Mouse (Mus musculus): ENCODE measurements at regions not wholly inside any gene's neighbourhood (a gene's known extent, or its start where the extent isn't known, plus 50 kb on each side); places are given as distances from the start of the nearest gene placed in this dataset.
A peak's percentile ranks its signal among the peaks of the same experiment; 100 is the strongest.

- Histone ChIP-seq H3K9ac (ENCODE audit: low read depth, low read length) (0 out of 2 replicates have a peak overlapping the region, but pooled peaks have one; percentile 6), H3K9me3 (replicated peaks; ENCODE audit: low read length) (no peaks in the 10 kb centered on the region), H3K4me3 (replicated peaks; ENCODE audit: low read depth, low read length) (no peak overlapping the region), H3K4me2 (ENCODE audit: low read length) (peak overlapping the region; percentile 24; the same call in 1 of the 2 replicates), H3K27me3 (ENCODE audit: insufficient read depth, low read length) (no peaks in the 10 kb centered on the region), H3K36me3 (ENCODE audit: insufficient read depth, low read length) (no peaks in the 10 kb centered on the region), H3K4me1 (replicated peaks; ENCODE audit: insufficient read depth, low read length) (no peaks in the 10 kb centered on the region; the same call in 1 of the 2 replicates), H3K27ac (no peak overlapping the region)
- TF ChIP-seq CTCF (IDR thresholded peaks at IDR 0.05; ENCODE audit: low read depth) = no peak
- 19% methylated on average over 15 of the region's 15 CpGs for WGBS
- ATAC-seq (replicated peaks; ENCODE audit: low FRiP score, low read depth) = no peak
- peak; percentile 25 for DNase-seq (ENCODE audit: low spot score)
Measured at GRCm38 (mm10) chr14:67141581-67142441, 1132.8 kb upstream of the Gulo start.

DNA sequence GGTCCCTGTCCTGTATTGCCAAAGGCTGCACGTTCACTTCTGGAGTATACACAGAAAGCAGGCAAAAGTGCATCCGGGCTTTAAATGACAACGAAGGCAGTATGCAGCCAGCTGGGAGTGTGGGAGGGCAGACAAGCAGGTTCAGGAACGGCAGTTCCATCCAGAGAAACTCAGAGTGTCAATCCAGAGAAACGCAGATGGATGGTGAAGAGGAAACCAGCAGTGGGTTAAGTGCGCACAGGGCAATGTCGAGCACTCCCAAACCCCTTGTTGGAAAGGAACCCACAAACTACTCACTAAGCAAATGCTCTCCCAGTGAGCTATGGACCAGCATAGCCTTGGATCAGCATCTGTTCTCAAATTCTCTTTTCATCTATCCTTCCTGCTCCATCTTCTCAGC lies 1132.1 kb upstream of the Gulo start:
- H3K4me2 ChIP-seq (ENCODE audit: low read length) = no peak overlapping the region; the same call in 1 of the 2 replicates
- no peaks in the 10 kb centered on the region; the same call in 1 of the 2 replicates for H3K4me1 ChIP-seq (replicated peaks; ENCODE audit: insufficient read depth, low read length)
- H3K9ac ChIP-seq (ENCODE audit: low read depth, low read length) = no peak overlapping the region
- no peaks in the 10 kb centered on the region for H3K9me3 ChIP-seq (replicated peaks; ENCODE audit: low read length)
- no peak overlapping the region for H3K27ac ChIP-seq
- DNase-seq (ENCODE audit: low spot score) = no peak
- 52% methylated on average over 7 of the region's 7 CpGs for WGBS
- no peaks in the 10 kb centered on the region for H3K27me3 ChIP-seq (ENCODE audit: insufficient read depth, low read length)
- no peak for TF ChIP-seq CTCF (IDR thresholded peaks at IDR 0.05; ENCODE audit: low read depth)
- no peak for ATAC-seq (replicated peaks; ENCODE audit: low FRiP score, low read depth)
- H3K36me3 ChIP-seq (ENCODE audit: insufficient read depth, low read length) = no peaks in the 10 kb centered on the region
- no peak overlapping the region for H3K4me3 ChIP-seq (replicated peaks; ENCODE audit: low read depth, low read length)

DNA sequence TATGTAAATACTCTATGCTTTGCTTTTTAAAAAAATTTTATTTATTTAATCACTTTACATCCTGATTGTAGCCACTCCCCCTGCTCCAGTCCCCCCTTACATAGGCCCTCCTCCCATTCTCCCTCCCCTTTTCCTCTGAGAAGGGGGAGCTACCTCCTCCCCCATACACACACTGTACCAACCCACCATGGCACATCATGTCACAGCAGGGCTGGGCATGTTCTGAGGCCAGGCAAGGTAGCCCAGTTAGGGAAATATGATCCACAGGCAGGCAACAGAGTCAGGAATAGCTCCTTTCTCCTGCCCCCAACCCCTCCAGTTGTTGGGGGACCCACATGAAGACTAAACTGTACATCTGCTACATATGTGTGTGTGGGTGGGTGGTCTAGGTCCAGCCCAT lies 1130.7 kb upstream of the Gulo start:
- Histone ChIP-seq H3K4me2 (ENCODE audit: low read length) (no peak overlapping the region), H3K27ac (no peak overlapping the region), H3K9ac (ENCODE audit: low read depth, low read length) (no peak overlapping the region), H3K4me1 (replicated peaks; ENCODE audit: insufficient read depth, low read length) (peaks cover 5% of the 10 kb centered on the region), H3K9me3 (replicated peaks; ENCODE audit: low read length) (no peaks in the 10 kb centered on the region), H3K27me3 (ENCODE audit: insufficient read depth, low read length) (no peaks in the 10 kb centered on the region), H3K4me3 (replicated peaks; ENCODE audit: low read depth, low read length) (no peak overlapping the region), H3K36me3 (ENCODE audit: insufficient read depth, low read length) (no peaks in the 10 kb centered on the region)
- ATAC-seq (replicated peaks; ENCODE audit: low FRiP score, low read depth) (no peak), DNase-seq (ENCODE audit: low spot score) (no peak)
- TF ChIP-seq CTCF (IDR thresholded peaks at IDR 0.05; ENCODE audit: low read depth) = no peak

DNA sequence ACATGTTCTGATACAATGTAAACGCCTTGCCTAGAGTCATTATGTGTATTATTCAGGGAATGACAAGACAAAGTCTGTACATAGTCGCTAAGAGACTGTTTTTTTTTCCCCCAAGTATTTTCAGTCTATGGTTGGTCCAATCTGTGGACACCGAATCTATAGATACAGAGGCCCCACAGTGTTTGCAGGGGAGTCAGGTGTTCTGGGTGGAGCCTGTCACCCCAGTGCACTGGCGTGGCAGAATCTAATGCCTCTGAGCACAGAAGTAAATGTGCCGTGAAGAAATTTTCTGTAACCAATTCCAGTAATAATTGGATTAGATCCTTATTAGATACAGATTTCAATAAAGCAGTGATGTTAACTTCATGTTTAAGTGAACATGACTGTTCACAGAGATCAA lies 1130.1 kb upstream of the Gulo start:
- H3K27me3 ChIP-seq (ENCODE audit: insufficient read depth, low read length) = no peaks in the 10 kb centered on the region
- ATAC-seq (replicated peaks; ENCODE audit: low FRiP score, low read depth) = no peak
- H3K4me1 ChIP-seq (replicated peaks; ENCODE audit: insufficient read depth, low read length) = peaks cover 5% of the 10 kb centered on the region
- H3K4me2 ChIP-seq (ENCODE audit: low read length) = no peak overlapping the region
- no peak overlapping the region for H3K27ac ChIP-seq
- no peak for TF ChIP-seq CTCF (IDR thresholded peaks at IDR 0.05; ENCODE audit: low read depth)
- 64% methylated on average over 5 of the region's 5 CpGs for WGBS
- DNase-seq (ENCODE audit: low spot score) = no peak
- H3K9ac ChIP-seq (ENCODE audit: low read depth, low read length) = no peak overlapping the region
- no peaks in the 10 kb centered on the region for H3K36me3 ChIP-seq (ENCODE audit: insufficient read depth, low read length)
- H3K4me3 ChIP-seq (replicated peaks; ENCODE audit: low read depth, low read length) = no peak overlapping the region
- no peaks in the 10 kb centered on the region for H3K9me3 ChIP-seq (replicated peaks; ENCODE audit: low read length)

DNA sequence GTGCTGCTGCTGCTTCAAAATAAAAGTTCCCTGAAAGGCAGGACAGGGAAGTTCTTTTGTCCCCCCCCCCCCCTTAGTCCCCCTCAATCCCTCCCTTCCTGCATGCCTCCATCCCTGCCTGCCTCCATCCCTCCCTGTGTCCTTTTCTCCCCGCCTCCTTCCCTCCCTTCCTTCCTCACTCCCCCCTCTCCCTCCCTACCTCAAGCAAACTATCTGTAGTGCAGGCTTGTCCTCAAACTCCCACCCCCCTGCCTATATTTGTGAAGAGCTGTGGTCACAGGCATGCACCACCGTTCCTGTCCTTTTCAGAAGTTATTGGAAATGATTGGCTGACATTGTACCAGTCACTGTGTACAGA lies 1127.1 kb upstream of the Gulo start:
- 10% methylated on average over 2 of the region's 2 CpGs for WGBS
- Histone ChIP-seq H3K4me3 (replicated peaks; ENCODE audit: low read depth, low read length) (no peak overlapping the region), H3K36me3 (ENCODE audit: insufficient read depth, low read length) (no peaks in the 10 kb centered on the region), H3K27me3 (ENCODE audit: insufficient read depth, low read length) (no peaks in the 10 kb centered on the region), H3K9ac (ENCODE audit: low read depth, low read length) (no peak overlapping the region), H3K4me2 (ENCODE audit: low read length) (no peak overlapping the region), H3K4me1 (replicated peaks; ENCODE audit: insufficient read depth, low read length) (peaks cover 5% of the 10 kb centered on the region), H3K27ac (no peak overlapping the region), H3K9me3 (replicated peaks; ENCODE audit: low read length) (no peaks in the 10 kb centered on the region)
- no peak for TF ChIP-seq CTCF (IDR thresholded peaks at IDR 0.05; ENCODE audit: low read depth)
- DNase-seq (ENCODE audit: low spot score) = no peak
- no peak; the same call in 1 of the 2 replicates for ATAC-seq (replicated peaks; ENCODE audit: low FRiP score, low read depth)

GRCm38 (mm10) chr14:67135221-67136140 lies 1126.5 kb upstream of the Gulo start:
- H3K27ac ChIP-seq = peak overlapping the region; percentile 65
- H3K4me3 ChIP-seq (replicated peaks; ENCODE audit: low read depth, low read length) = no peak overlapping the region
- no peaks in the 10 kb centered on the region for H3K27me3 ChIP-seq (ENCODE audit: insufficient read depth, low read length)
- 0 out of 2 replicates have a peak overlapping the region, but pooled peaks have one; percentile 23 for H3K4me2 ChIP-seq (ENCODE audit: low read length)
- H3K9ac ChIP-seq (ENCODE audit: low read depth, low read length) = no peak overlapping the region
- 40% methylated on average over 18 of the region's 18 CpGs for WGBS
- H3K4me1 ChIP-seq (replicated peaks; ENCODE audit: insufficient read depth, low read length) = peaks cover 5% of the 10 kb centered on the region
- H3K36me3 ChIP-seq (ENCODE audit: insufficient read depth, low read length) = no peaks in the 10 kb centered on the region
- TF ChIP-seq CTCF (IDR thresholded peaks at IDR 0.05; ENCODE audit: low read depth) = peak; percentile 16; the same call in 1 of the 2 replicates
- DNase-seq (ENCODE audit: low spot score) = peak; percentile 93
- peak; percentile 86 for ATAC-seq (replicated peaks; ENCODE audit: low FRiP score, low read depth)
- H3K9me3 ChIP-seq (replicated peaks; ENCODE audit: low read length) = no peaks in the 10 kb centered on the region

All from kidney, postnatal 0 days (tissue).